Mouse (Mus musculus): Measurements from ENCODE around the gene Tmem240.

DNA sequence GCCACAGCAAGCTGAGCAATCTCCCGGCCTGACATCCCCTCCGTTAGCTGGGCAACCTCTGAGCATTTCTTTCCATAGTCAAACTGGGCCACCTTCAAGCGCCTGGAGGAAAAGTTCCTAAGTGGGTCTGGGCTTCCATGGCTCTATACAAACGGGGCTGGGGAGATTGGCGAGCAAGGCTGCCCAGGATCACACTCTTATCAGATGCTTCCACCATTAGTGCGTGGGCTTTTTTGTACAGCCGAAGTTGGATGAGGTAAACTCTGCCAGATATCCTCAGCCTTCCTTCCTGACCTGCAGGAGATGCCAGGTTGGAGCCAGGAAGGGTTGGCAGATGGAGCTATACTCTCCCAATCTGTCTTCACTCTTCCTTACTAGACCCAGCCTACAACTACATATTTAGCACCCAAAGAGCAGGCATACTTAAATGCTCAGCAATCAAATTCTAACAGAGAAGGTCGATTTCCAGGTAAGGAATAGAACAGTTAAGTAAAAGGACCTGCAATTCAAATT lies 11.5 kb downstream of the Tmem240 start:
- TF ChIP-seq POLR2A (IDR thresholded peaks at IDR 0.05; ENCODE audit: insufficient read length, low read depth) = no peak
- TF ChIP-seq USF1 (IDR thresholded peaks at IDR 0.05; ENCODE audit: low read depth) = no peak
- TF ChIP-seq MAX (IDR thresholded peaks at IDR 0.05; ENCODE audit: low read depth) = no peak
- TF ChIP-seq SRF (IDR thresholded peaks at IDR 0.05; ENCODE audit: control insufficient read depth, insufficient read length, low read depth) = no peak
- TF ChIP-seq CEBPB (IDR thresholded peaks at IDR 0.05; ENCODE audit: insufficient read depth, poor library complexity, severe bottlenecking) = no peak
- TF ChIP-seq REST (IDR thresholded peaks at IDR 0.05; ENCODE audit: insufficient read depth, insufficient read length) = no peak
- TF ChIP-seq E2F4 (IDR thresholded peaks at IDR 0.05; ENCODE audit: insufficient read depth) = no peak
- no peak for TF ChIP-seq TCF3 (IDR thresholded peaks at IDR 0.05; ENCODE audit: insufficient read length, low read depth)
- no peak for TF ChIP-seq TCF12 (IDR thresholded peaks at IDR 0.05; ENCODE audit: insufficient read depth, poor library complexity, severe bottlenecking)
- no peak for TF ChIP-seq MYOD1 (IDR thresholded peaks at IDR 0.05; ENCODE audit: control insufficient read depth in 1 of 3, insufficient read length in 2 of 3, low read depth in 2 of 3)
- no peak for TF ChIP-seq POLR2AphosphoS2 (IDR thresholded peaks at IDR 0.05; ENCODE audit: insufficient read length, low read depth)
- TF ChIP-seq MYOG (IDR thresholded peaks at IDR 0.05; ENCODE audit: control insufficient read depth in 1 of 3, insufficient read depth in 1 of 3, insufficient read length in 2 of 3, low read depth in 2 of 3) = no peak
